Mouse (Mus musculus) stomach, postnatal 0 days (tissue): ENCODE measurements at regions not wholly inside any gene's neighbourhood (a gene's known extent, or its start where the extent isn't known, plus 50 kb on each side); places are given as distances from the start of the nearest gene placed in this dataset.

ENCODE experiments used
- ATAC-seq: fragments of 200-750 bp; cut with Nextera tagmentation; 2 replicates; pipeline ENCODE4 v1.8.0; 2017; ENCODE audit not compliant: low FRiP score, low TSS enrichment
- DNase-seq: peaks from one replicate; pipeline ENCODE4 v3.0.0-alpha.2; 2016; ENCODE audit warnings: low spot score
- H3K27ac ChIP-seq: fragments of 300-500 bp; sonication (generic); replicated peaks from 2 replicates; pipeline ENCODE4 v1.5.1; 2014; ENCODE audit warnings: mild to moderate bottlenecking, control low read depth
- H3K27me3 ChIP-seq: fragments of 300-500 bp; sonication (generic); 2 replicates; pipeline ENCODE4 v1.6.1; 2014; ENCODE audit warnings: low read length; ENCODE audit not compliant: control insufficient read depth, insufficient read depth
- H3K36me3 ChIP-seq: fragments of 300-500 bp; sonication (generic); 2 replicates; pipeline ENCODE4 v1.6.1; 2014; ENCODE audit warnings: low read length, mixed read lengths; ENCODE audit not compliant: control insufficient read depth, insufficient read depth
- H3K4me1 ChIP-seq: fragments of 300-500 bp; sonication (generic); replicated peaks from 2 replicates; pipeline ENCODE4 v1.6.1; 2014; ENCODE audit warnings: antibody characterized with exemption; ENCODE audit not compliant: control insufficient read depth, insufficient read depth
- H3K4me2 ChIP-seq: fragments of 300-500 bp; sonication (generic); replicated peaks from 2 replicates; pipeline ENCODE4 v1.6.1; 2014; ENCODE audit warnings: low read depth, mild to moderate bottlenecking, control low read depth, moderate library complexity
- H3K4me3 ChIP-seq: fragments of 300-500 bp; sonication (generic); 2 replicates; pipeline ENCODE4 v1.5.1; 2014; ENCODE audit warnings: low read depth, low read length, control low read depth
- H3K9ac ChIP-seq: fragments of 300-500 bp; sonication (generic); 2 replicates; pipeline ENCODE4 v1.6.1; 2014; ENCODE audit warnings: mild to moderate bottlenecking, low read length, control low read depth, mixed read lengths
- H3K9me3 ChIP-seq: fragments of 300-500 bp; sonication (generic); 2 replicates; pipeline ENCODE4 v1.6.1; 2016; ENCODE audit warnings: low read length; ENCODE audit not compliant: control insufficient read depth
- CTCF ChIP-seq: IDR thresholded peaks from 2 replicates; pipeline ENCODE4 v1.5.1; 2016; ENCODE audit warnings: antibody characterized with exemption, low read depth, mild to moderate bottlenecking, moderate library complexity
- EP300 ChIP-seq: optimal IDR thresholded peaks from 2 replicates; pipeline ENCODE3; 2016; ENCODE audit warnings: antibody characterized with exemption
- WGBS: fragments of 180-500 bp; shearing (Covaris S2); extraction: QIAGEN DNeasy Blood & Tissue Kit; methylation state at CpG from one replicate; pipeline ENCODE4 v1.1.7; 2014; 5-methylcytosine and 5-hydroxymethylcytosine counted together

- Histone ChIP-seq H3K9me3 (no peaks in the 10 kb centered on the region), H3K4me1 (no peaks in the 10 kb centered on the region), H3K9ac (no peak overlapping the region), H3K27me3 (no peaks in the 10 kb centered on the region), H3K27ac (no peak overlapping the region), H3K4me2 (no peak overlapping the region), H3K36me3 (no peaks in the 10 kb centered on the region), H3K4me3 (no peak overlapping the region)
- no peak for TF ChIP-seq CTCF
- TF ChIP-seq EP300, result no peak
- ATAC-seq (no peak), DNase-seq (no peak)
- WGBS, result 77% methylated on average over 9 of the region's 9 CpGs
Measured at GRCm38 (mm10) chr13:100893871-100894270, 60.6 kb upstream of the Slc30a5 start.

GRCm38 (mm10) chr13:100893096-100893495 is 59.9 kb upstream of the Slc30a5 start:
- WGBS, result 69% methylated on average over 1 of the region's 1 CpGs
- ATAC-seq (no peak), DNase-seq (no peak)
- no peaks in the 10 kb centered on the region for H3K27me3 ChIP-seq
- H3K4me3 ChIP-seq, result no peak overlapping the region
- H3K4me1 ChIP-seq, result no peaks in the 10 kb centered on the region
- H3K27ac ChIP-seq, result no peak overlapping the region
- no peaks in the 10 kb centered on the region for H3K36me3 ChIP-seq
- H3K9me3 ChIP-seq, result no peaks in the 10 kb centered on the region
- TF ChIP-seq CTCF (no peak), EP300 (no peak)
- H3K4me2 ChIP-seq, result no peak overlapping the region
- H3K9ac ChIP-seq, result no peak overlapping the region

- no peaks in the 10 kb centered on the region for H3K27me3 ChIP-seq
- no peak overlapping the region for H3K9ac ChIP-seq
- no peaks in the 10 kb centered on the region for H3K9me3 ChIP-seq
- TF ChIP-seq CTCF (no peak), EP300 (no peak)
- ATAC-seq, result no peak
- no peak for DNase-seq
- H3K36me3 ChIP-seq, result no peaks in the 10 kb centered on the region
- no peak overlapping the region for H3K4me3 ChIP-seq
- H3K4me1 ChIP-seq, result no peaks in the 10 kb centered on the region
- H3K4me2 ChIP-seq, result no peak overlapping the region
- H3K27ac ChIP-seq, result no peak overlapping the region
- 55% methylated on average over 13 of the region's 13 CpGs for WGBS
Measured at GRCm38 (mm10) chr13:100892647-100893071, 59.4 kb upstream of the Slc30a5 start.

- H3K27me3 ChIP-seq, result no peaks in the 10 kb centered on the region
- no peak overlapping the region for H3K4me2 ChIP-seq
- 22% methylated on average over 13 of the region's 13 CpGs for WGBS
- no peak overlapping the region for H3K27ac ChIP-seq
- no peaks in the 10 kb centered on the region for H3K36me3 ChIP-seq
- no peaks in the 10 kb centered on the region for H3K4me1 ChIP-seq
- TF ChIP-seq CTCF (peak; percentile 99), EP300 (no peak)
- DNase-seq, result peak; percentile 69
- H3K9ac ChIP-seq, result no peak overlapping the region
- no peaks in the 10 kb centered on the region for H3K9me3 ChIP-seq
- H3K4me3 ChIP-seq, result no peak overlapping the region
- ATAC-seq, result peak; percentile 45; the same call in 1 of the 2 replicates
Measured at GRCm38 (mm10) chr13:100892204-100892603, 59.0 kb upstream of the Slc30a5 start.

GRCm38 (mm10) chr13:100890457-100890856 is 57.2 kb upstream of the Slc30a5 start:
- H3K27me3 ChIP-seq, result no peaks in the 10 kb centered on the region
- H3K27ac ChIP-seq, result no peak overlapping the region
- H3K4me1 ChIP-seq, result no peaks in the 10 kb centered on the region
- TF ChIP-seq CTCF (no peak), EP300 (no peak)
- H3K9me3 ChIP-seq, result no peaks in the 10 kb centered on the region
- WGBS, result 77% methylated on average over 6 of the region's 6 CpGs
- no peak for ATAC-seq
- H3K9ac ChIP-seq, result no peak overlapping the region
- no peak for DNase-seq
- no peaks in the 10 kb centered on the region for H3K36me3 ChIP-seq
- no peak overlapping the region for H3K4me3 ChIP-seq
- H3K4me2 ChIP-seq, result no peak overlapping the region

- ATAC-seq (no peak), DNase-seq (no peak)
- Histone ChIP-seq H3K9me3 (no peaks in the 10 kb centered on the region), H3K27ac (no peak overlapping the region), H3K4me1 (no peaks in the 10 kb centered on the region), H3K27me3 (no peaks in the 10 kb centered on the region), H3K36me3 (no peaks in the 10 kb centered on the region), H3K9ac (no peak overlapping the region), H3K4me3 (no peak overlapping the region), H3K4me2 (no peak overlapping the region)
- 85% methylated on average over 5 of the region's 5 CpGs for WGBS
- TF ChIP-seq EP300 (no peak), CTCF (no peak)
Measured at GRCm38 (mm10) chr13:100888481-100888880, 55.3 kb upstream of the Slc30a5 start.
